Mouse (Mus musculus): Measurements from ENCODE around the gene Foxc1.

Gene Foxc1

GRCm38 (mm10) chr13:31849258-31849971, 43.0 kb downstream of the Foxc1 start:
- DNase-seq = peak in 1 of 2 experiments; percentile 20

DNA sequence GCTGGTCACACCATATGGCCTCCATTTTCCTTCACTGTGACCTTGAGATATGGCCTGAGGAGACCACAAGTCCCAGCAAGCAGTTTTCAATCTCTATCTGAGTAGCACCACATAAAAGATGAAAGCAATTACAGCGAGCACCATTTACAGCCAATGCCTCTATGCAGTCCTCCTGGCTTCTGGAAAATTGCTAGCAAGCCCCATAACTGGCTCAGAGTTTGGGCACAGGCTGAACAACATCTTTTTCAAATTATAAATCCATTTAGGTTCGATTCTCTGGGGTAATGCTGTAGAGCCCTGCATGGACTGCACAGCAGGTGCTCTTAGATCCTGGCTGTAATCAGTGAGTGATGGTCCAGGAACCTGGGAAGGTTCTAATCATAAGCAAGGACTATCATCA, 47.1 kb downstream of the Foxc1 start:
- DNase-seq = no peak

- DNase-seq = no peak
Observed at GRCm38 (mm10) chr13:31854000-31854399, 47.6 kb downstream of the Foxc1 start.

DNA sequence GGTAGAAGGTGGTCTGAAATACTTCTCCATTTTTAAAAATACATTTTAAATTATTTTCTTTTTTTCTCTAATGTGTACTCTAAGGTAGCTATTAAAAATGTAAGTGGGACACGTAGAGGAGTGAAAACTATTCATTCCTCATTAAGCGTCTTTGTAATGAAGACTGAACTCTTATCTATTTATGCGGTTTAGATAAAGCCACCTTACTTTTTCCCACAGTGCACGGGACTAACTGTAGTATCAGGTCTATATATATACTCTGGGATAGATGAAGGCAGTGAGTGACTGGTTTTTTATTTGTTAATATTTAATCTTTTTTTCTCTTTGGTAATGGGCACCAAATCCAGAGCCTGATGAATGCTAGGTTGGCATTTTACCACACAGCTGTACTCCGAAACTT, 53.8 kb downstream of the Foxc1 start:
- DNase-seq = no peak

All from kidney, adult 8-10 months (tissue).